Mouse (Mus musculus) neutrophil, adult 5-6 weeks (primary cell): ENCODE results near the gene 1810065E05Rik. TPM values are rescaled to one million over a fixed set of nuclear protein-coding genes. Genes with fewer than 3 reads are reported as not detected.

ENCODE experiments used
- ATAC-seq: fragments of 151-379, 151-347 bp; 2 replicates; pipeline ENCODE4 v1.8.0; 2017; ENCODE audit warnings: mild to moderate bottlenecking, moderate TSS enrichment; ENCODE audit not compliant: insufficient number of reproducible peaks, poor library complexity, low FRiP score, severe bottlenecking; ENCODE audit errors: extremely low read depth
- total RNA-seq: library from RNA; stranded (forward); fragments of 200-1000 nt; gene quantifications from 2 replicates; pipeline ENCODE4 v1.2.3, GENCODE M21; 2017

1810065E05Rik gene
- total RNA-seq: not detected in 2 replicates

DNA sequence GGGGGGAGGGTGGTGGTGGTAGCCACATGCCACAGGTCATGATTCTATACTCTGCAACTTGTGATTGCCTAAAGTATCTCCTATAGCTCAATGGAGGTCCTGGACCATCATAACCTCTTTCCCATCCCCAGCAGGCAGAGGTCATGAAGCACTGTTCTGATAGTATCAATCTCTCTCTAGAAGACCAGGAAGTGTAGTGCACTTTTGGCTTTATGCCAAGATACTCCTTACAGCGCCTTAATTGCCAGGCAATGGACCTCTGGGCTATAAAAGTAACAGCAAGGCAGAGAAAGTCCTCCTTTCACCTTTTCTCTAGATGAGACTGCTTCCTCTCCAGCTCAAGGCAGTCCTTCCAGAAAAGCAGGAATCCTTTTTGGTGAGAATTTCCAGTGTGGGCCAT is at the start of gene 1810065E05Rik:
Gene 1810065E05Rik (plus strand): TSS at position 297 of the 400 bp plus-strand sequence.
- no peak for ATAC-seq

- ATAC-seq: no peak
Observed at GRCm38 (mm10) chr11:58377273-58377672, 43.6 kb upstream of the 1810065E05Rik start.

DNA sequence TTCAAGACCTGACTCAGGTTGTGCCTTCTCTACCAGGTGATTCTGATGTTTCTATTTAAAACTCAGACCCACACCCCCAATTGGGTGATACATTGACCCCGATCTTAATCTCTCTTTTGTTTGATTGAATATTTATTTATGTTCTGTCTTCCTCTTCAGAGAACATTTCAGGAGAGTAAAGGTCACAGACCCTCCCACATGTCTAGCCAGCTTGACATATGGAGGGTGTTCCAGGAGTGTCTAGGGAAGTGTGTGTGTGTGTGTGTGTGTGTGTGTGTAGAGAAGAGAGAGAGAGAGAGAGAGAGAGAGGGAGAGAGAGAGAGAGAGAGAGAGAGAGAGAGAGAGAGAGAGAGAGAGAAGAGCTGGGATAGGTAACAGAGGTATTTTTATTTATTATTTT is 43.2 kb upstream of the 1810065E05Rik start:
- no peak for ATAC-seq

DNA sequence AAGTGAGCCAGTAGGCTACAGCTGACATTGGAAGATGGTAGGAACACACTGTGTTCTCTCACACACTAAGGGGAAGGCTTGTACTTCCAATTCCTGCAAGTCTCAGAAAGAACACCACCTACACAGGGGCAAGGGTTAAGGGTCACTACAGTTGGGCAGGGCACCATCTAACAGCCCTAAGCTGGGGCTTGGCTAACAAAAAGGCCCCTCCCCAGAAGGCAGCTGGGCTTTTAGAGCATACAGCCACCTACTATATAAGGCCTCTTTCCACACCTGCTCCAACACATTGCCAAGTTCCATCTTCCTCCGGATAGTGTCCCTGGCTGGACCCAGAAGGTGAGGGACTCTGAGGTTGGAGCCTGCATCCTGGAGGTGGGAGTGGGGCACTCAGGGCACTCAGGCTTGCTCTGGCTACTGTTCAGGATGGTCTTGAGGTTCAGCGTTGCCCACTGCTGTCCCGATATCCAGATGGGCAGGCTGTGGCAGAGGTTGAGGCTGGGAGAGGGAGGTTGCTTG is 42.1 kb upstream of the 1810065E05Rik start, which contains the start of gene Lypd8:
Gene Lypd8 (plus strand): TSS at position 281 of the 516 bp plus-strand sequence.
- ATAC-seq: no peak

DNA sequence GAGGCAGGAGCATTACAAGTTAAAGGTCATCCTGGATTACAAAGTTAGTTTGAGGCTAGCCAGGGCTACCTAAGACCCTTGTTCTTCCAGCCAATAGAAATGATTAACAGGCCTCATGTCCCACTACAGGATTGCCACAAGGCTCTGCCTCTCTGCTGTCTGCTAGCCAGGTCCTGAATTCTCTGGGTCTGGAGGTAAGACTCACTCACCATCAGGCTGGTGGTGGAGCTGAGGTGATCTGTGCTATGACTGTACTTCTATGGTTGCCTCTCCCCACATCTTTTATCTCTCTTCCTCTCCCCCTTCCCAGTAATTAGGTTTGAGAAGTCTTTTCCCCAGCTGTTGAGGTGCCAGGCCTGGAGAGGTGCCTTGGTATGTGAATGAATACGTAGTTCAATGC is 41.4 kb upstream of the 1810065E05Rik start:
- ATAC-seq: no peak

GRCm38 (mm10) chr11:58382471-58382870 is 38.4 kb upstream of the 1810065E05Rik start:
- ATAC-seq: no peak

DNA sequence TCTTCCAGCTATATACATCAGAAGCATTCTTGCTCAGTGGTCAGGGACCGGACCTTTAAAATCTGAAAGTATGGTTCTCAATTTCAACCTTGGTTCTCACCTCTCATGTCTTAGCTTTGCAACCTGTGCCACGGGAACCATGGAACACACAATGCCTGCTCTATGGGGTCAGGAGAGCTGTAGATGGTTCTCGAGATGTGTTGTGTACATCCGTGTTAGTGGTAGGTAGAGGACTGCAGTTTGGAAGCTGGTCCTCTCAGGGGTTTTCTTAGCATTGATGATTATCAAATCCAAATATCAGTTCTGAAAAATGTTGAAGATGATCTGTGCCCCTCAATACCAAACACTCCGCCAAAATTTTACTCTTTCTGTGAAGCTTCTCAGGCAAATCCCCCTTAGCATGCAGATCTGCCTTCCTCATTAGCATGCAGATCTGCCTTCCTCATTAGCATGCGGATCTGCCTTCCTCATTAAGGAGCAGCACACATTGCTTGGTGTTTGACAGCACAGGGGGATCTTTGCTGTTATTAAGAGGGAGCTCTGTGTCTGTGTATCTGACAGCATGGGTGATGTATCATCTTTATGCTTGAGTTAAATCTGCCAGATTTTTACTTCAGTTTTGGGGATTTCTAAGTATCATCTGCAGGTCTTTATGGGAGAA is 20.8 kb upstream of the 1810065E05Rik start:
- ATAC-seq: no peak

DNA sequence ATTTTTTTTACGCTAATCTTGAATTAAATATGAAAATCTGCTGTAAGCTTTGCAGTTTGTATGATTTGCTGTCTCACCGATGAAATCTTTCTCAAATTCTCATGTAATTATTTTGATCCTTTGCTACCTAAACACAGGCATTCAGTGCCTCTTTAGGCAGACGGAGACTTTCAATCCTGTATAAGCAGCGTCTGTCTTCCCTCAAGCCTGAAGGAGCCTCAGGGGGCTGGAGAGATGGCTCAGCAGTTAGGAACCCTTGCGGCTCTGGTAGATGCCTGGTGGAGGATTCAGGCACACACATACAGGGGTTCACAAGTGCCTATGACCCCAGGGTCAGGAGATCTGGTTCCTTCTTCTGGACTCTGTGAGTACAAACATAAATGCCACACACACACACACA is 20.3 kb upstream of the 1810065E05Rik start:
- no peak for ATAC-seq

DNA sequence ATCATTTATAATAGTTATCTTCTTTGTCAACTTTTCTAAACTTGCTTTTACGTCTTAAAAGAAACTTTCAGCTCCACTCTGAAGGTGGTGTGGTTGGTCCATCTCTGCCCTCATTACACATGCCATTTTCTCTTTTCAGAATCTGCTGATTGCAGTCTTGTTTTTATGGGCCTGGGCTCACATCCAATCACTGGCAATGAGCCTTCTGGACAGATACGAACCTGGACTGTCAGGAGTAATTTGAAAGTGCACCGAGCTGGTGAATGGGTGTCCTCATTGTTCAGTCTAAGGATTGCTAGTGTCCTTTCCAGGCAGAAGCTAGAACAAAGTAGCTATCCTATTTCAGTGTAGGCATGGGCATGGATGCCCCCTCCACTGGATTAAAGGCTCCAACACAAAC is 12.8 kb upstream of the 1810065E05Rik start:
- ATAC-seq: no peak

DNA sequence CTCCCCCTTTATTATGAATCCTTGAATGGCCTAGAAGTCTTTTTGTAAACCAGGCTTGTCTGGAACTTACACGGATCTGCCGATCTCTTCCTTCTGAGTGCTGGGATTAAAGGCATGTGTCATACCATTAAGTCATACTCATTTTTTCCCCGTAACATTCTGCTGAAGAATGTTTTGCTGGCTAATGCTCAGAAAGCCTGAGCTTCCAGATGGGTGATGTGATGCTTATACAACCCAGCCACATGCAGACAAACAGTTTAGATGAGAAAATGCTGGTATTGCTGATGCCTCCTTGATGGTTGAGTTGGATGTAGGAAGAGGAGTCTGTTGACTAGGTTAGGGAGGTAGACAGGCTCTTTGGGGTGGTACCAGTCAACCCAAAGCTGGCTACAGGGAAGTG is 2.6 kb upstream of the 1810065E05Rik start:
- no peak for ATAC-seq

- no peak for ATAC-seq
Observed at GRCm38 (mm10) chr11:58432259-58432658, 11.3 kb downstream of the 1810065E05Rik start, which contains the start of gene Gm12253. Gene Gm12253 (plus strand): TSS chr11:58432559.

DNA sequence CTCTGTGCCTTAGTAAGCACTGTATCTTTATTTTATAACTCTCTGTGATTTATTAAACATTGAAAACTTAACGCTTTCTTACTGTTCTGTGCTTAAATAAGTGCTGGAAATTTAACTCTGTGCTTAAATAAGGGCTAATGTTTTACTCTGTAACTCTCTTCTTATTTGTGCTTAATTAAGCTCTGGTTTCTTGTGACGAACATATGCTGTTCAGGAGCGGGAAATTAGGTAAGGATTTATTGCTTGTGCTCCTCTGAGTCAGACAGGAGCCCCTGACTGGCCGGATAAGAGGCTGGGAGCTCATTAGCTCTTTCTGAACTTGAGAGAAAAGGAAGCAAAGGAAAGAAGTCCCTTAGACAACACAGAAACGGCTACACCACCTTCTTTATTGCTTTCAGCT is 17.0 kb downstream of the 1810065E05Rik start:
- no peak for ATAC-seq

GRCm38 (mm10) chr11:58452759-58453158 is 31.8 kb downstream of the 1810065E05Rik start, which contains the start of gene Lypd9:
Gene Lypd9 (minus strand): TSS chr11:58452923.
- ATAC-seq: no peak

DNA sequence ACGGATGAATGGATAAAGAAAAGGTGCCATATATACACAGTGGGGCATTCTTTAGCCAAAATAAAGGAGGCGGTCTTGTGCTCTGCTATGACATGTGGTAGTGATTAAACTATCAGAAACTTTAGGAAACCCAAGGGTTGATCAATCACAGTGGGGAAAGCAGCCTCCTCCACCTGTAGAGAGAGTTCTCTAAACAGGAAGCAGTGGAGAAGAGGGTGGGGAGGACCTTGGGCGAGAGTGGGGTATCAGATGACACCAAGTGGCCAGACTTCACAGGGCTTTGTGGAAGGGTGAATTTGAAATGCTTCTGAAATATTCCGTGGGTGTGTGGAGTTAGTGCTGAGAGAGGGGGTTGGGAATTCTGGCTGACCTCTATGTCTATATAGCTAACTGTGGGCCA is 32.7 kb downstream of the 1810065E05Rik start:
- ATAC-seq: no peak

- ATAC-seq: no peak
Observed at GRCm38 (mm10) chr11:58462170-58462569, 41.3 kb downstream of the 1810065E05Rik start, which contains the start of gene Olfr30. Gene Olfr30 (minus strand): TSS chr11:58462270.

Other genes with a start within 250 kb of the 1810065E05Rik start
- 14.1 and 25.3 TPM in 2 replicates for gene Mrpl22, start 249.4 kb upstream of the 1810065E05Rik start, total RNA-seq
- gene Igtp, start 221.6 kb upstream of the 1810065E05Rik start, total RNA-seq: 43.5 and 46.2 TPM in 2 replicates
- gene Irgm2, start 221.5 kb upstream of the 1810065E05Rik start, total RNA-seq: 53.7 and 66.7 TPM in 2 replicates
- gene 4930438A08Rik, start 146.3 kb upstream of the 1810065E05Rik start, total RNA-seq: 0.98 TPM in 1 of 2 replicates, not detected in the other
- 18.3 and 21.7 TPM in 2 replicates for gene Zfp692, start 114.0 kb upstream of the 1810065E05Rik start, total RNA-seq
- gene Zfp672, start 90.8 kb upstream of the 1810065E05Rik start, total RNA-seq: 27.3 and 36.1 TPM in 2 replicates
- 20.5 and 34.0 TPM in 2 replicates for gene Sh3bp5l, start 90.4 kb upstream of the 1810065E05Rik start, total RNA-seq
- gene Lypd8, start 42.1 kb upstream of the 1810065E05Rik start, total RNA-seq: not detected in 2 replicates
- not detected in 2 replicates for gene Gm12253, start 11.4 kb downstream of the 1810065E05Rik start, total RNA-seq
- not detected in 2 replicates for gene Lypd9, start 31.8 kb downstream of the 1810065E05Rik start, total RNA-seq
- gene Olfr30, start 41.2 kb downstream of the 1810065E05Rik start, total RNA-seq: not detected in 2 replicates
- gene Olfr332, start 71.4 kb downstream of the 1810065E05Rik start, total RNA-seq: not detected in 2 replicates
- gene Olfr331, start 81.5 kb downstream of the 1810065E05Rik start, total RNA-seq: not detected in 2 replicates
- not detected in 2 replicates for gene Olfr330, start 113.7 kb downstream of the 1810065E05Rik start, total RNA-seq
- gene Olfr329-ps, start 125.3 kb downstream of the 1810065E05Rik start, total RNA-seq: not detected in 2 replicates
- 0.12 TPM in 1 of 2 replicates, not detected in the other for gene Olfr328, start 134.5 kb downstream of the 1810065E05Rik start, total RNA-seq
- gene Olfr224, start 149.4 kb downstream of the 1810065E05Rik start, total RNA-seq: not detected in 2 replicates
- gene Olfr325, start 156.6 kb downstream of the 1810065E05Rik start, total RNA-seq: not detected in 2 replicates
- gene Olfr324, start 174.0 kb downstream of the 1810065E05Rik start, total RNA-seq: not detected in 2 replicates
- gene 2210407C18Rik, start 195.0 kb downstream of the 1810065E05Rik start, total RNA-seq: not detected in 2 replicates
- gene Olfr323, start 209.4 kb downstream of the 1810065E05Rik start, total RNA-seq: not detected in 2 replicates
- 0.35 and 0.49 TPM in 2 replicates for gene Trim58, start 219.4 kb downstream of the 1810065E05Rik start, total RNA-seq
- gene Olfr322, start 237.7 kb downstream of the 1810065E05Rik start, total RNA-seq: not detected in 2 replicates